Mouse (Mus musculus): Measurements from ENCODE around the gene Echdc3. TPM values are rescaled to one million over a fixed set of nuclear protein-coding genes. Genes with fewer than 3 reads are reported as not detected.

Gene Echdc3
- polyA plus RNA-seq, 1 experiment, result 1.8 TPM

DNA sequence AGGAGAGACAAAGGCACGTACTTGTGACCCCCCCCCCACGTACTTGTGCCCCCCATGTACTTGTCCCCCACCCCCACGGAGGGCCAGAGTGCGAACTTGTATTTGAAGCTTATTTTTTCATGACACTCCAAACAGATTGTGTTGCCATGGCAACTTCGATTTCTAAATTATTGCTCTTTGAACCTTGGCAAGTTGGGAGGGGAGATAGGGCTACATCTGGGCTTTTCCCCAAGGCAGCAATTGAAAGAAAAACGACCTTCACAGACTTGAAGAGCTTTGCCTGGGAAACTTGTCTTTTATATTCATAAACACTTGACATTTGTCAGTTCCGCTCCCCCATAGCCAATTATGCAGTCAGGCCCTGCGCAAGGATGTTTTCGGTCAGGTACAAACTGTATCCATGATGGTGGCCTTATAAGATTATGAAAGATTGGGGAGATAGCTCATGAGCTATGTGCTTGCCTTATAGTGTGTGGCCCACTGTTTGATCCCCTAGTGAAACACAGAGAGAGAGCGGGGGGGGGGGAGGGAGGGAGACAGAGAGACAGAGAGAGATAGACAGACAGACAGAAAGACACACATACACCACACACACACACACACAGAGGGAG, 16.4 kb downstream of the Echdc3 start:
- no peaks in the 10 kb centered on the region for H3K36me3 ChIP-seq (ENCODE audit: control insufficient read depth, insufficient read depth, low read length)
- no peak for DNase-seq (ENCODE audit: low read depth in 1 of 2, low spot score in 2 of 2)
- no peaks in the 10 kb centered on the region for H3K4me1 ChIP-seq (ENCODE audit: control insufficient read depth, insufficient read depth, insufficient read length)
- H3K27ac ChIP-seq (ENCODE audit: insufficient read depth, low read length), result no peak overlapping the region
- TF ChIP-seq CTCF (IDR thresholded peaks at IDR 0.05; ENCODE audit: extremely low read depth, insufficient read depth, insufficient read length, insufficient replicate concordance) (no peak), POLR2A (IDR thresholded peaks at IDR 0.05; ENCODE audit: low read depth, low read length) (no peak)
- H3K4me3 ChIP-seq (ENCODE audit: extremely low read depth, insufficient read depth, insufficient read length), result no peak overlapping the region
- H3K27me3 ChIP-seq (ENCODE audit: control insufficient read depth, insufficient read depth, low read length), result no peaks in the 10 kb centered on the region
- 74% methylated on average over 10 of the region's 10 CpGs for WGBS

DNA sequence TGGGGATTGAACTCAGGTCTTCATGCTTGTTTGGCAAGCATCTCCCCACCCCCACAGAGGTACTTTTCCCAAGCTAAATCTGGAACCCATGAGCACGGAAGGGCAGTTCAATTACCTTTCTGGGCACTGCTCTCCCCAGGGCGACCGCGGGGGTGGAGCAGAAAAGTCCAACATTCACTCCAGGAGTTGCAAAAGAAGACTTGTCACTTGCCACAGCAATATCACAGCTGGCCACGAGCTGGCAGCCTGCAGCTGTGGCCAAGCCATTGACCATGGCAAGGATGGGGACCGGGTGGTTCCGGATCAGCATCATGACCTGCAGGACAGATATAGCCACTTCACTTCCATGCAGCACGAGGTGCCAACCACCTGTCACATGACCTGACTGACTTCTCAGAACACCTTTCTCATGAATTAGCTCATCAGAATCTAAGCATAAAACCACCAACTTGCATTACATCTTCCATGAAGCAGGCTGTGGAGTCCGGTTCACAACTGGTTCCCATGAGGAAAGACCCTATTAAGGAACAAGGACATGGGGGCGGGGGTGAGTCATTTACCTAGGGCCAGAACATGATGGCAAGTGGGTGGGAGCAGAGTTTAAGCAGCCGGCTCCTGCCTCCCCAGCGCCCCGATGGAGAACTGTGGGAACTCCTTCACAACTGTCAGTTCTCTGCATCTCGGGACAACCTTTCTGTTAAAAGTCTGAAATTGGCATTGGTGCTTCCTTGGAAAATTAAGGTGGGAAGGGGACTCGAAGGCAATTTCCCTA, 17.2 kb downstream of the Echdc3 start:
- TF ChIP-seq CTCF (IDR thresholded peaks at IDR 0.05; ENCODE audit: extremely low read depth, insufficient read depth, insufficient read length, insufficient replicate concordance), result no peak
- no peak for TF ChIP-seq POLR2A (IDR thresholded peaks at IDR 0.05; ENCODE audit: low read depth, low read length)
- Histone ChIP-seq H3K36me3 (ENCODE audit: control insufficient read depth, insufficient read depth, low read length) (no peaks in the 10 kb centered on the region), H3K27ac (ENCODE audit: insufficient read depth, low read length) (no peak overlapping the region), H3K4me1 (ENCODE audit: control insufficient read depth, insufficient read depth, insufficient read length) (no peaks in the 10 kb centered on the region), H3K27me3 (ENCODE audit: control insufficient read depth, insufficient read depth, low read length) (no peaks in the 10 kb centered on the region), H3K4me3 (ENCODE audit: extremely low read depth, insufficient read depth, insufficient read length) (no peak overlapping the region)
- 81% methylated on average over 15 of the region's 15 CpGs for WGBS
- no peak for DNase-seq (ENCODE audit: low read depth in 1 of 2, low spot score in 2 of 2)

DNA sequence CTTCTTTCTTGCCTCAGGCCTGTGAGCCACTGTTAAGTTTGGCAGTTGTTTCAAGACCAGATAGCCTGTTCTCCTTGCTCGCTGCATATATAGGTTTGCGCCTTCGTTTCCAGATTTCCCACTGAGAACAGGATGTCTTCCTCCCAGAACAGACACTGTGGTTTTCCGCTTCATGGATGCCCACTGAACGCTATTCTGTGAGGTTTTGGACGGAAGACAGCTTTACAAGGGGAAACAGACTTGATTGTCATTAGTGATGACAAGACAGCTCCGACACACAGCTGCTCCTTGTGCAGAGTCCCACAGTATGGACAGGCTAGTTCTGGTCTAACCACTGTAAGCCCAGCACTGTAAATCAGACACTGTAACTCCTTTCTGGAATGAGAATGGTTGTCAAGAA, 18.3 kb downstream of the Echdc3 start:
- Histone ChIP-seq H3K36me3 (ENCODE audit: control insufficient read depth, insufficient read depth, low read length) (no peaks in the 10 kb centered on the region), H3K27me3 (ENCODE audit: control insufficient read depth, insufficient read depth, low read length) (no peaks in the 10 kb centered on the region), H3K27ac (ENCODE audit: insufficient read depth, low read length) (no peak overlapping the region; the same call in 1 of the 2 replicates), H3K4me3 (ENCODE audit: extremely low read depth, insufficient read depth, insufficient read length) (no peak overlapping the region), H3K4me1 (ENCODE audit: control insufficient read depth, insufficient read depth, insufficient read length) (peaks cover 2% of the 10 kb centered on the region; the same call in 1 of the 2 replicates)
- 68% methylated on average over 7 of the region's 7 CpGs for WGBS
- no peak for DNase-seq (ENCODE audit: low read depth in 1 of 2, low spot score in 2 of 2)
- TF ChIP-seq POLR2A (IDR thresholded peaks at IDR 0.05; ENCODE audit: low read depth, low read length) (no peak), CTCF (IDR thresholded peaks at IDR 0.05; ENCODE audit: extremely low read depth, insufficient read depth, insufficient read length, insufficient replicate concordance) (no peak)

DNA sequence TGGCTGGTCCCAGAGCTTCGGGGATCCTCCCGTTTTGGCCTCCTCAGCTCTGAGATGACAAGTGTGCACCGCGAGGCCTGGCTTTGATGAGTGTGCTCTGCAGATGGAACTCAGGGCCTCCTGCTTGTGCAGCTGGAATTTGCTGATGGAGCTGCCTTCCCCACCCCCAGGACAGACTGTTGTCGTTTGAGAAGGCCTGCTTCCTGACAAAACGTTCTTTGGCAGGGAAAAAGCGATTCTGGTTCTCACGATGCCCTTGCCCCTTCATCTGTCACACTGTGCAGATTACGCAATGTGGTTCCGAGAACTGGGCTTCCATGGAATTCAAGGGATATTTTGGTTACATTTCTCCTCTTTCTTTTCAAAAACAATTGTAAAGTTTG, 19.3 kb downstream of the Echdc3 start:
- DNase-seq (ENCODE audit: low read depth in 1 of 2, low spot score in 2 of 2), result no peak
- WGBS, result 79% methylated on average over 10 of the region's 10 CpGs
- H3K4me1 ChIP-seq (ENCODE audit: control insufficient read depth, insufficient read depth, insufficient read length), result peaks cover 9% of the 10 kb centered on the region; the same call in 1 of the 2 replicates
- H3K4me3 ChIP-seq (ENCODE audit: extremely low read depth, insufficient read depth, insufficient read length), result no peak overlapping the region
- H3K27ac ChIP-seq (ENCODE audit: insufficient read depth, low read length), result no peak overlapping the region
- H3K36me3 ChIP-seq (ENCODE audit: control insufficient read depth, insufficient read depth, low read length), result no peaks in the 10 kb centered on the region
- no peak for TF ChIP-seq CTCF (IDR thresholded peaks at IDR 0.05; ENCODE audit: extremely low read depth, insufficient read depth, insufficient read length, insufficient replicate concordance)
- TF ChIP-seq POLR2A (IDR thresholded peaks at IDR 0.05; ENCODE audit: low read depth, low read length), result no peak
- no peaks in the 10 kb centered on the region for H3K27me3 ChIP-seq (ENCODE audit: control insufficient read depth, insufficient read depth, low read length)

DNA sequence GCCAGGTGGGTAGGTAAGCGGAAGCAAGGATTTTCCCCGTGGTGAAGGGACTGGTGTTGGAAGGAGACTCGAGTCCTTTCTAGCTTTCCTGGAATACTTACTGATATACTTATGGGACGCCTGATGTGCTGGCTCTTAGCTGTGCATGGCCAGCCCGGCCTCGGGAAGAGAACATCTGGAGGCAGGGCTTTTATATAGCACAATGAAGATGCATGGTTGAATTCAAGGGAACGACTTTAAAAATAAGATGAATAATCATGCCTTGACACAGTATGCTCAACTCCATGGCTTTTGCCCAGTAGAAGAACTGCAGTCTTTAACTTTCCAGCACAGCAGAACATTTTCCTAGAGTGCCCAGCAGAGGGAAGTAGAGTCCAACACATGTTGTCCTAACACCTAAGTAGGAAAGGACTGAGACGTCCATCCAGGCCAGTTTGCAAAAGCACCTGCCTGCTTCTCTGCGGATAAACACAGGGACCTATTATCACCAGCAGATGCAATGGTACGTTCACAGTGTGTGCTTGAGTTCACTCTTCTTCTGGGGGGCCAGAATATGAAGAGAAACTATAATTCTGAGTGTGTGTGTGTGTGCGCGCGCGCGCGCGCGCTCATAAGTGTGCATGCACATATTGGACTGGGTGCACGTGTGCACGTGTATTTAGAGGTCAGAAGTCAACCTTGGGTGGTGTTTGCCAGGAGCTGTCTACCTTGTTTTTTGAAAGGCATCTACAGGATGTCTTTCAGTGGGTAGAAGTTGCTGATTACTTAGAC, 19.8 kb downstream of the Echdc3 start:
- peaks cover 9% of the 10 kb centered on the region; the same call in 1 of the 2 replicates for H3K4me1 ChIP-seq (ENCODE audit: control insufficient read depth, insufficient read depth, insufficient read length)
- H3K27me3 ChIP-seq (ENCODE audit: control insufficient read depth, insufficient read depth, low read length), result no peaks in the 10 kb centered on the region
- peak; percentile 35 to 47 for DNase-seq (ENCODE audit: low read depth in 1 of 2, low spot score in 2 of 2)
- 74% methylated on average over 20 of the region's 20 CpGs for WGBS
- H3K4me3 ChIP-seq (ENCODE audit: extremely low read depth, insufficient read depth, insufficient read length), result no peak overlapping the region
- H3K36me3 ChIP-seq (ENCODE audit: control insufficient read depth, insufficient read depth, low read length), result no peaks in the 10 kb centered on the region
- TF ChIP-seq CTCF (IDR thresholded peaks at IDR 0.05; ENCODE audit: extremely low read depth, insufficient read depth, insufficient read length, insufficient replicate concordance), result peak; percentile 51; the same call in 1 of the 2 replicates
- TF ChIP-seq POLR2A (IDR thresholded peaks at IDR 0.05; ENCODE audit: low read depth, low read length), result no peak
- H3K27ac ChIP-seq (ENCODE audit: insufficient read depth, low read length), result no peak overlapping the region

DNA sequence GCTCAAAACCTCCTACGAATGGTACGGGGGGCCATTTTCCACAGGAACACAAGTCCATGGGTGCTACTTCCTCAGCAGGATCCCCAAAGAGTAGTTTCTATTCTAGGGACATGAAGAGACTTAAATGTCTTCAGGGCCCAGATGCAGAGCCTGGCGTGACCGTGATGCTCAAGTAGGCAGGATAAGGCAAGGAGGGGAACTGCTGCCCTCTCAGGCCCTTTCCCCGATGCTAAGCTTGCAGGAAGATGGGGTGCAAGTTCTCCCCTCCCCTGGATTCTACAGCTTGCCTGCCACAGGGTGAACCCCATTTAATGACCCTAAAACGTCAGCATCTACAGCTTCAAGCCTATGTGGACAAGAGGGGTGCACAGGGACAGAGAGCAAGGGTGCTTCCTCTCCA, 22.8 kb downstream of the Echdc3 start:
- Histone ChIP-seq H3K27ac (ENCODE audit: insufficient read depth, low read length) (no peak overlapping the region), H3K36me3 (ENCODE audit: control insufficient read depth, insufficient read depth, low read length) (no peaks in the 10 kb centered on the region), H3K4me3 (ENCODE audit: extremely low read depth, insufficient read depth, insufficient read length) (no peak overlapping the region), H3K4me1 (ENCODE audit: control insufficient read depth, insufficient read depth, insufficient read length) (peaks cover 9% of the 10 kb centered on the region; the same call in 1 of the 2 replicates), H3K27me3 (ENCODE audit: control insufficient read depth, insufficient read depth, low read length) (no peaks in the 10 kb centered on the region)
- no peak for DNase-seq (ENCODE audit: low read depth in 1 of 2, low spot score in 2 of 2)
- WGBS, result 78% methylated on average over 6 of the region's 6 CpGs
- TF ChIP-seq CTCF (IDR thresholded peaks at IDR 0.05; ENCODE audit: extremely low read depth, insufficient read depth, insufficient read length, insufficient replicate concordance) (no peak), POLR2A (IDR thresholded peaks at IDR 0.05; ENCODE audit: low read depth, low read length) (no peak)

Measured in spleen, adult 2 months (tissue).